Mouse (Mus musculus) liver, embryonic 13.5 days (tissue): ENCODE measurements around the gene Arhgap18. TPM values are rescaled to one million over a fixed set of nuclear protein-coding genes. Genes with fewer than 3 reads are reported as not detected.

Experiments
- ATAC-seq: fragments of 200-750 bp; cut with Nextera tagmentation; 2 replicates; pipeline ENCODE4 v1.8.0; 2017; ENCODE audit warnings: low read depth, mild to moderate bottlenecking, moderate number of reproducible peaks, moderate library complexity
- DNase-seq: peaks from one replicate; pipeline ENCODE4 v3.0.0; 2022
- H3K27ac ChIP-seq: fragments of 300-500 bp; sonication (generic); 2 replicates; pipeline ENCODE4 v1.5.1; 2015; ENCODE audit warnings: moderate library complexity, mild to moderate bottlenecking, inconsistent platforms
- H3K27me3 ChIP-seq: fragments of 300-500 bp; sonication (generic); 2 replicates; pipeline ENCODE4 v1.6.1; 2015; ENCODE audit warnings: mild to moderate bottlenecking, inconsistent platforms
- H3K36me3 ChIP-seq: fragments of 300-500 bp; sonication (generic); 2 replicates; pipeline ENCODE4 v1.6.1; 2015; ENCODE audit warnings: mild to moderate bottlenecking, inconsistent platforms
- H3K4me1 ChIP-seq: fragments of 300-500 bp; sonication (generic); replicated peaks from 2 replicates; pipeline ENCODE4 v1.6.1; 2015; ENCODE audit warnings: inconsistent platforms
- H3K4me2 ChIP-seq: fragments of 300-500 bp; sonication (generic); 2 replicates; pipeline ENCODE4 v1.6.1; 2015; ENCODE audit warnings: inconsistent platforms, mild to moderate bottlenecking, moderate library complexity
- H3K4me3 ChIP-seq: fragments of 300-500 bp; sonication (generic); replicated peaks from 2 replicates; pipeline ENCODE4 v1.5.1; 2015; ENCODE audit warnings: mild to moderate bottlenecking, inconsistent platforms
- H3K9ac ChIP-seq: fragments of 300-500 bp; sonication (generic); 2 replicates; pipeline ENCODE4 v1.6.1; 2015; ENCODE audit warnings: mild to moderate bottlenecking, inconsistent platforms
- H3K9me3 ChIP-seq: fragments of 300-500 bp; sonication (generic); replicated peaks from 2 replicates; pipeline ENCODE4 v1.6.1; 2016; ENCODE audit warnings: inconsistent platforms
- WGBS: fragments of 180-500 bp; shearing (Covaris S2); methylation state at CpG from one replicate; pipeline ENCODE4 v1.1.7; 2015; ENCODE audit not compliant: insufficient replicate concordance; 5-methylcytosine and 5-hydroxymethylcytosine counted together
- polyA plus RNA-seq: library from polyadenylated mRNA; unstranded; fragments of >200 nt; fragmentation: Nextera tagmentation; extraction: Ambion mirVana; gene quantifications from 2 replicates; pipeline ENCODE4 v1.2.1, GENCODE M21; 2015

Gene Arhgap18
- polyA plus RNA-seq, 1 experiment from 2014 or later = 7.9 TPM

DNA sequence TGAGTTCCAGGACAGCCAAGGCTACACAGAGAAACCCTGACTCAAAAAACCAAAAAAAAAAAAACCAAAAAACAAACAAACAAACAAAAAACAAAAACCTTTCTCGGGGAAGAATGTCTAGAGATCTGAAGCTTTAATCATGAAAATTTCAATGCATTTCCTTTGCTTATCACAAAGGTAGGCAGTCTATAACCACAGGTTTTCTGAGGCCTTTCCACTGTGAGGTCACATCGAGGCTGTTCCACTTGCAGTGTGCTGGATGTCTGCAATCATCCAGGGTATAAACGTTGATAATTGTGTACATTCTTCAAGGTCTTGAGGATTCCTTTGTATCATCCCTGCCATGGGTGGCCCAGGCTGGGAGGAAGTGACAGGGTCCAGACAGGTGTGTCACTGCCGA, 7.9 kb downstream of the Arhgap18 start:
- no peak overlapping the region for H3K27ac ChIP-seq
- DNase-seq (no peak), ATAC-seq (no peak)
- H3K4me1 ChIP-seq = no peaks in the 10 kb centered on the region
- H3K9me3 ChIP-seq = no peaks in the 10 kb centered on the region
- H3K9ac ChIP-seq = no peak overlapping the region
- 66% methylated on average over 4 of the region's 4 CpGs for WGBS
- no peak overlapping the region for H3K4me3 ChIP-seq
- no peak overlapping the region for H3K4me2 ChIP-seq
- H3K27me3 ChIP-seq = no peaks in the 10 kb centered on the region
- H3K36me3 ChIP-seq = no peaks in the 10 kb centered on the region

DNA sequence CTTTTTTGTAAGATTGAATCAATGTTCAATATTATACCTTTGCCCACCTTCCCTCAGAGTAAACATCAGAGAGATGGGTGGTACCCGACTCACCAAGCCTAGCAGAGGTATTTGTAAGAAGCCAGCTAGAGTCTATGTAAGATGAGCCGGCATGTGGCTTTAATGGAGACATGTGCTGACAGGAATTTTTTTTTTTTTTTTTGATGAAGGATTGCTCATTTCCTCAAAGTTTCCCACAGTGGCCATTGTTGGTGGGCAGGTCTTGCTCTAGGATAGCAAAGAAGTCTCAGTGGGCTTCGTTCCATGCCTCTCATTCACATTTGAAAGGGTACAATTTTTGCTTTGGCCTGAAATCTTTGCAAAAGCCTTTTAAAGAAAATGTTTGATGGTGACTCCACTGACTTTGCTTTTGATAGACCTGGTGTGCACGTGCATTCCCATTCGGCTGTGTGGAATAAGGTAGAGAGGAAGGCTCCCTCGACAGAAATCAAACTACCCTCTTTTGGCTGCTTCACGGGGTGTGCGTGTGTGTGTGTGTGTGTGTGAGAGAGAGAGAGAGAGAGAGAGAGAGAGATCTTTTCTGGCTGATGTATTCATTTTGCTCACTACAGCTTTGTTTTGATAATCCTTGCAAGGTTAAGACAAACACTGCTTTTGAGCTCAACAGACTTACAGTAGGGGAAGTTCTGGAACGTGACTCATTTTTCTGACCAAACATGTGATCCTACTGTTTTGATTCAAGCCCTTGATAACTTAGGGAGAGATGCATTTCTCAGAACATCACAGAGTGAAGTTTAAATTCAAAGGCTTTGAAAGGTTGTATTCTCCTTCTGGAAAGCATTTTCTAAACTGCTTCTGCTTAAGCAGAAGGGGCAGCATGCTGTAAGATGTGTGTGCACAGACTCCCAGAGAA, 9.0 kb downstream of the Arhgap18 start:
- Histone ChIP-seq H3K36me3 (no peaks in the 10 kb centered on the region), H3K4me2 (no peak overlapping the region), H3K27ac (no peak overlapping the region), H3K4me3 (no peak overlapping the region), H3K9me3 (no peaks in the 10 kb centered on the region), H3K4me1 (peaks cover 3% of the 10 kb centered on the region; the same call in 1 of the 2 replicates), H3K27me3 (no peaks in the 10 kb centered on the region), H3K9ac (no peak overlapping the region)
- ATAC-seq (no peak), DNase-seq (no peak)
- 67% methylated on average over 9 of the region's 9 CpGs for WGBS

DNA sequence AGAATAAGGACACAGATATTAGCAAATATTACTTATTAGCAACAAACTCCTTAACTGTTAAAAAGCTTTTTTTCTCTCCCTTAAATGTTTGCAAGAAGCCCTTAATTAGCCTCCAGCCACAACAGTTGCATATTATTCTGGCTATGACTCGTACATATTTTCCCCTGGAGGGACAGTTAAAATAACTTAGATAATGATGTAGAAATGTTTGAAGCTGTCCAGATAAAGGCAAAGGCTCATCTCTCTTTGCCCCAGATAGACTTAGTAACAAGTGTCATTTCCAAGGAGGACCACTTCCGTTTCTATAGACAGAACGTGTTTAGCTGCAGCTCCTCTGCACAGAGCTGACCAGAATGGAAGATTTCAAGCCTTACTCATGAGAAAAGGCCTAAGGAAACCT, 14.0 kb downstream of the Arhgap18 start:
- H3K4me3 ChIP-seq = no peak overlapping the region
- no peak overlapping the region for H3K27ac ChIP-seq
- H3K27me3 ChIP-seq = no peaks in the 10 kb centered on the region
- H3K4me1 ChIP-seq = peaks cover 26% of the 10 kb centered on the region
- H3K36me3 ChIP-seq = no peaks in the 10 kb centered on the region
- no peak for DNase-seq
- no peak overlapping the region for H3K9ac ChIP-seq
- H3K9me3 ChIP-seq = no peaks in the 10 kb centered on the region
- 36% methylated on average over 3 of the region's 3 CpGs for WGBS
- no peak for ATAC-seq
- no peak overlapping the region for H3K4me2 ChIP-seq

DNA sequence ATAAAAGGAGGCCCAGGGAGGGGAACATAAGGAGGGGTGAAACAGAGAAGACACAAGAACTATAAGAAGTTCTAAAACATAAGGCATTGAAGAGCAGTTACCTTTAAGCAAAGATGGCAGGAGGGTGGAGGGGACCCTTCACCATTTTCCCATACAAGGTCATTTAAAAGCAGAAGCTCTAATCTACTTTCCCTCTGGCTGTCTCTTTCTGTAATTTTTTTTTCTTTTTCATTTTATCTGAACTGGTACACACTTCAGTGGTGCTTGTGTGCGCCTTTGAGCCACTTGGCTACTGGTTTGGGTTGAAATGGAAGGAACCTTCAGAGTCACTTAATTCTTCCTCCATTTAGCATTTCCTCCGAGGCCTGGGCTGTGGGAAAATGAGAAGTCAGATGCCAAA, 15.7 kb downstream of the Arhgap18 start:
- H3K4me3 ChIP-seq = no peak overlapping the region
- no peaks in the 10 kb centered on the region for H3K27me3 ChIP-seq
- ATAC-seq (no peak), DNase-seq (no peak)
- peaks cover 42% of the 10 kb centered on the region for H3K4me1 ChIP-seq
- H3K36me3 ChIP-seq = no peaks in the 10 kb centered on the region
- H3K9ac ChIP-seq = no peak overlapping the region
- no peak overlapping the region for H3K27ac ChIP-seq
- 49% methylated on average over 2 of the region's 2 CpGs for WGBS
- no peaks in the 10 kb centered on the region for H3K9me3 ChIP-seq
- no peak overlapping the region for H3K4me2 ChIP-seq

DNA sequence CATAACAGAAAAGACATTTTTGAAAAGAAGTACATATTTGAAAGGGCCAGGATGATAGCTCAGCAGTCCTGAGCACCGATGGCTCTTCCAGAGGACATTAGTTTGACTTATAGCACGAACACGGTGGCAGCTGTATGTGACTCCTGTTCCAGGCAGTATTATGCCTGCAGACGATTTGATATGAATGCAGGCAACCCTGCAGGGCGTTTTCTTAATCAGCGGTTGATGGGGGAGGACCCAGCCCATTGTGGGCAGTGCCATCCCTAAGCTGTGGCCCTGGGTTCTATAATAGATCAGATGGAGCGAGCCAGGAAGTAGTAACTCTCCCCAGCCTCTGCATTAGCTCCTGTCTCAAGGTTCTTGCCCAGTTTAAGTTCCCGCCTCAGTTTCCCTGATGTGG, 16.8 kb downstream of the Arhgap18 start:
- 53% methylated on average over 8 of the region's 8 CpGs for whole genome bisulfite sequencing
- H3K9ac ChIP-seq = no peak overlapping the region
- H3K36me3 ChIP-seq = no peaks in the 10 kb centered on the region
- H3K4me3 ChIP-seq = no peak overlapping the region
- no peak for DNase-seq
- H3K27ac ChIP-seq = no peak overlapping the region
- no peak overlapping the region for H3K4me2 ChIP-seq
- peak; percentile 67 for ATAC-seq
- no peaks in the 10 kb centered on the region for H3K9me3 ChIP-seq
- H3K4me1 ChIP-seq = peaks cover 49% of the 10 kb centered on the region
- no peaks in the 10 kb centered on the region for H3K27me3 ChIP-seq

DNA sequence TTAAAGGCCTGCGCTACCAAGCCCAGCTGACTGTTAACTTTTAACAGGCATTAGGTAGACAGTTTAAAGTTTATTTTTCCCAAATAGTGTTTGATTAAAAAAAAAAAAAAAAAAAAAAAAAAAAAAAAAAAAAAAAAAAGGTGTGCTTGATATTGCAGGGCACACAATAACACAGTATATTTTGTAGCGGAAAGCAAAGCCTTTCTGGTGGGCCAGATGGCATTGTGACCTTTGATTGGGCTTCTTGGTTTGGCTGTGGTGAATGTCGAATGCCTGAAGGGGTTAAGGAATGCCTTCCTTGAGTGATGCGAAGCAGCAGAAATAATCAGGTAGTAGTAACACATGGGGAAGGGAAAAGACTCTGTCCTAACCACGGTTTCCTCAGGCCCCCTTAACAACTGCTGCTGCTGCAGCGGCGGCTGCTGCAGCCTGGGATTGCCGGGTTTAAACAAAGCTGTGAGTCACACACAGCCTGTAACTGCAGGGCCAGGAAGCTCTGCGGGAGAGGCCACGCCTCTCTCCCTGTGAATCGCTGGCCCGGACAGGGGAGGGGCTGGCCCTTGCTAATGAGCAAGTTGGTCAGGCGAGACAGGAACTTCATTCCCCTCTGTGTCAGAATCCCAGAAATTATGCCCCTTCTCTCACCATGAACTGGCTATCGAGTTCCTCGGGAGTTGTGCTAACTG, 18.9 kb downstream of the Arhgap18 start:
- H3K4me2 ChIP-seq = peak overlapping the region; percentile 79
- peaks cover 49% of the 10 kb centered on the region for H3K4me1 ChIP-seq
- WGBS = 6% methylated on average over 15 of the region's 15 CpGs
- H3K27ac ChIP-seq = peak overlapping the region; percentile 81
- no peaks in the 10 kb centered on the region for H3K36me3 ChIP-seq
- ATAC-seq = peak; percentile 91
- H3K27me3 ChIP-seq = no peaks in the 10 kb centered on the region
- H3K9me3 ChIP-seq = no peaks in the 10 kb centered on the region
- H3K9ac ChIP-seq = peak overlapping the region; percentile 71
- H3K4me3 ChIP-seq = peak overlapping the region; percentile 67
- DNase-seq = peak; percentile 68

DNA sequence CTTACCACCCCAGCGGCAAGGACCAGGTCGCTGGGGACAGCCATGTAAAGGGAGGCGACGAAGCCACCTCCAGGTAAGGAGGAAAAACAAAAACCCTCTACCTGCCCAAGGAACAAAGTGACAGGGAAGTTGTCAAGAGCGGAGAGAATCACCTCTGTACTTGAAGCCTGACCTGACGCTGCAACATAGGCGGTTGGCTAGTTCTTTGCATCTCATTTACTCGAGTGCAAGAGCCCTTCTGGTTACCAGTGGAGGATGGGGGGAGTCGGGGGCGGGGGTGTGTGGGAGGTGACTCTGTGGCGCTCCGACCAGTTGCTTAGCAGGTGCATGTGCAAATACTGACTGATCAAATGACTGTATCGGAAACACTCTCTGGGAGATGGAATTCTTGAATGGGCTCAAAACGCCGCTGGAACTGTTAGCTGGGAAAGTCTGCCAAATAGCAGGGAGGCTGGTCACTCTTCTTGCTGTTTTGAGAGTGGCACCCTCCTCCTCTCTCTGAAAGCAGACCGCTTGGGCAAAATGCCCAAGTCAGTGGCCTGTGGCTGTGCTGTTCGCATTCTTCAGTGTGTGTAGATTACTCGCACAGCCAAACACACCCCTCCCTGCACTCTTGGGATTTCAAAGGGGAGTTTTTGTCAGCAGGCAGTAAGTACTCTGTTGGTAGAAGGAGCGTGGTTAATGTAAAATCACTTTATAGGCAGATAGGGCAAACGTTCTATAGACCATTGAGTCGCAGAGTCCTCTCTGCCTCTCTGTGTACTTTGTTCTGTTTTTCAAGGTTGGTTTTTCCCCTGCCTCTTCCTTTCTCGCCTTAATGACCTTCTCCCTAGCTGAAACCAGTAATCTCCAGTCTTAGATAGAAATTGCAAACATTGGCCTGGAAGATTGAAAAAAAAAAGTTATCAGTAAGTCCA, 19.7 kb downstream of the Arhgap18 start:
- DNase-seq = no peak
- H3K27ac ChIP-seq = peak overlapping the region; percentile 81
- peak overlapping the region; percentile 67 for H3K4me3 ChIP-seq
- H3K36me3 ChIP-seq = no peaks in the 10 kb centered on the region
- H3K4me1 ChIP-seq = peaks cover 53% of the 10 kb centered on the region
- ATAC-seq = peak; percentile 43
- no peaks in the 10 kb centered on the region for H3K9me3 ChIP-seq
- 1% methylated on average over 22 of the region's 22 CpGs for WGBS
- H3K27me3 ChIP-seq = no peaks in the 10 kb centered on the region
- peak overlapping the region; percentile 79 for H3K4me2 ChIP-seq
- H3K9ac ChIP-seq = peak overlapping the region; percentile 71

DNA sequence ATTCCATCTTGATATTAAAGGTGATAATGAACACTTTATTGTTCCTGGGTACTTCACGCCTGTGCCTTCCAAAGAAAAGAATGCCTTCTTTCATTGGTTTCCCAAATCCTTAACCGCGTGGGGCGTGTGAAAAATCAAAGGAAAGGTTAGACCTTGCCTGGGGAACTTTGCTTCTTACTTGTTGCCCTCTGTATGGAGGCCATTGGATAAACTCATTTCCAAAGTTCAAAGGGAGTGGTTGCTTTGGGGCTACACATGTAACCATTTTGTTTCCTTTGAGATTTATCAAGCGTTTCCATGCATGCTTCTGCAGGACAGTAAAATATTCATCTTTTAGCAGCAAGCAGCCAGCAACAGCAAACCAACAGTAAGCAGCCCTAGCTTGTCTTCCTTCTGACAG, 20.3 kb downstream of the Arhgap18 start:
- H3K9ac ChIP-seq = no peak overlapping the region
- DNase-seq (no peak), ATAC-seq (no peak)
- peaks cover 53% of the 10 kb centered on the region for H3K4me1 ChIP-seq
- 42% methylated on average over 5 of the region's 5 CpGs for WGBS
- H3K9me3 ChIP-seq = no peaks in the 10 kb centered on the region
- H3K27ac ChIP-seq = peak overlapping the region; percentile 81; the same call in 1 of the 2 replicates
- H3K27me3 ChIP-seq = no peaks in the 10 kb centered on the region
- H3K4me3 ChIP-seq = peak overlapping the region; percentile 67
- no peaks in the 10 kb centered on the region for H3K36me3 ChIP-seq
- peak overlapping the region; percentile 79 for H3K4me2 ChIP-seq

DNA sequence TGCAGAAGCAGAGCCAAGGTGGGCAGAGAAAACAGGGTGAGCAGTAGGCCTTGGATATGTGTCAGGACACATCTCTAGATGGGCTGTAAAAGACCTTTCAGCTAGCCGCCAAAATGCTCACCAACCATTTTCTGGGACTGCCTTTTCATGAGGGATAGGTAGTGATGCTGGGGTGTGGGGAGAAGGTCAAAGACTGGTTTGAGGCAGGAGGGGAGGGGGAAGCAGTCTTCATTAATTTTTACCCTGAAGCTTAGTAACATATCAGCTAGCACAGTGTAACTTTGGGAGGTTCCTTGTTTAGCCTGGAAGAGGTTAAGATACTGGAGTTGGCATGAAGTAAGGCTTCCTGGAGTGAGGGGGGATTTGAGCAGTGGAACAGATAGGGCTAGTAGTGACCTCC, 21.0 kb downstream of the Arhgap18 start:
- 56% methylated on average over 1 of the region's 1 CpGs for WGBS
- Histone ChIP-seq H3K36me3 (no peaks in the 10 kb centered on the region), H3K4me1 (peaks cover 50% of the 10 kb centered on the region), H3K27ac (no peak overlapping the region), H3K9ac (no peak overlapping the region), H3K27me3 (no peaks in the 10 kb centered on the region), H3K4me3 (no peak overlapping the region), H3K4me2 (peak overlapping the region; percentile 79), H3K9me3 (no peaks in the 10 kb centered on the region)
- ATAC-seq (no peak), DNase-seq (no peak)

DNA sequence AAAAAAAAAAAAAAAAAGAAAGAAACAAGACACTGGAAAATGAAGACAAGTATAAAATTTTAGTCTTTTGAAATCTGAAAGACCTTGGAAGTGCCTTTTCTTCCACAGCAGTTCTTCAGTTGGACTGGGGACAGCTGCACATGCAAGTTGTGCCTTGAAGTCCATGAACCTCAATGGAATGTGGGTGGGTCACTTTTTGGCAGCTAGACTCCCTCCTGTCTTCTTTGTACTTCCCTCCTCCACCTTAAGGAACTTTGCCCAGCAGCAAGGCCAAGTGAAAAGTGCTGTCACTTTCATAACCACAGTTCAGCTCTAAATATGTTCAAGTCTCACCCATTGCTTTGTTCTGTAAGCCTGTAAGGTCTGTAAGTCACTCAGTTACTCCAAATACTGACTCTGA, 23.2 kb downstream of the Arhgap18 start:
- no peak overlapping the region for H3K4me2 ChIP-seq
- ATAC-seq = no peak
- H3K36me3 ChIP-seq = no peaks in the 10 kb centered on the region
- no peak overlapping the region for H3K27ac ChIP-seq
- no peak overlapping the region for H3K9ac ChIP-seq
- no peak overlapping the region for H3K4me3 ChIP-seq
- H3K9me3 ChIP-seq = no peaks in the 10 kb centered on the region
- H3K27me3 ChIP-seq = no peaks in the 10 kb centered on the region
- peaks cover 43% of the 10 kb centered on the region for H3K4me1 ChIP-seq
- no peak for DNase-seq

DNA sequence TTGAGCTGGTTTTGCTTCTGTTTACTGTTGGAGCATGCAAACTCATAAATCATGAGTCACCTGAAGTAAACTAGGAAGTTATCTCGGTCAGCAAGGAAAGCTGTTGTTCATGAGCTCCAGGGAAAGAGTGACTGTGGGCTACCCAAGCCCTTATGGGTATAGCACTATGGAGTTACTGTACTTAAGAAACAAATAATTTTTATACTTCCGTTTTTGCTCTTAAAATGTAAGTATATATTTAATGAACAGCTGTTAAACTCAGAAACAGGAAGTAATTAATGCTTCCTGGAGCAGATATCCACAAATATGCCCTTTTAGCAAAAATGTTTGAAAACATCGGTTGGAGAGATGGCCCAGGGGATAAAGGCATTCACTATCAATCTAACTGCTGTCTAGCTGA, 27.4 kb downstream of the Arhgap18 start:
- H3K9ac ChIP-seq = no peak overlapping the region
- H3K4me1 ChIP-seq = peaks cover 18% of the 10 kb centered on the region
- no peaks in the 10 kb centered on the region for H3K27me3 ChIP-seq
- H3K9me3 ChIP-seq = no peaks in the 10 kb centered on the region
- H3K27ac ChIP-seq = no peak overlapping the region
- 27% methylated on average over 3 of the region's 3 CpGs for WGBS
- H3K4me3 ChIP-seq = no peak overlapping the region
- no peak for DNase-seq
- no peak for ATAC-seq
- H3K36me3 ChIP-seq = no peaks in the 10 kb centered on the region
- 0 out of 2 replicates have a peak overlapping the region, but pooled peaks have one; percentile 2 for H3K4me2 ChIP-seq
